Mouse (Mus musculus) spleen, adult 2 months (tissue): ENCODE measurements at regions not wholly inside any gene's neighbourhood (a gene's known extent, or its start where the extent isn't known, plus 50 kb on each side); places are given as distances from the start of the nearest gene placed in this dataset.

ENCODE experiments used
- CTCF ChIP-seq: fragments of 200-500 bp; IDR thresholded peaks from 2 replicates; pipeline ENCODE4 v1.5.1; 2011; ENCODE audit warnings: mild to moderate bottlenecking, inconsistent platforms; ENCODE audit not compliant: insufficient read depth, insufficient read length, insufficient replicate concordance; ENCODE audit errors: extremely low read depth
- POLR2A ChIP-seq: fragments of 200-500 bp; IDR thresholded peaks from 2 replicates; pipeline ENCODE4 v1.6.1; 2011; ENCODE audit warnings: low read depth, low read length, inconsistent platforms

DNA sequence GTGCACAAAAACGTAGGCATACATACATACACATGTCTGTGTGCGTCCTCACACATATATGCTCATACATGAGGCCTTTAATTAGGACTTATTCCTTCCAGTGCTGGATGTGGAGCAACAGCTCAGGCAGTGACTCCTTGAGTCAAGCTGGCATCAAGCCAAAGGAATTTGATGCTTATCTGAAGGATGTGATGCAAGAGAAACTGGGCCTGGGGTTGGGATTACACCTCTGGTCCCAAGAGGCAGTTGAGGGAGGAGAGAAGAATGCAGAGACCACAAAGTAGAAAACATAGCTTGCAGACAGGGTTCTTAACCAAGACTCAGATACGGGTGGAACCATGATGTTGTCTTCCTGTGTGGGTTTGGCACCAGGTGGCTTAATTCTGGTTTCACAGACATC lies 245.9 kb downstream of the Gm26897 start:
- TF ChIP-seq CTCF (no peak), POLR2A (no peak)
